Mouse (Mus musculus) right cerebral cortex, postnatal 36 days (tissue): ENCODE results near the gene Olfr102.
A peak's percentile ranks its signal among the peaks of the same experiment; 100 is the strongest.

Experiments
- DNase-seq, 2 experiments: peaks; one replicate each; pipeline ENCODE4 v3.0.0; 2022; ENCODE audit warnings: low spot score in 2 of 2, mixed read lengths in 1 of 2

Gene Olfr102

GRCm38 (mm10) chr17:37316954-37317353 is at the start of gene Olfr102:
Olfr102 (minus strand) TSS chr17:37317054.
- no peak for DNase-seq

- DNase-seq, result no peak
Measured at GRCm38 (mm10) chr17:37359282-37359681, 42.4 kb upstream of the Olfr102 start, which contains the start of gene Olfr104-ps. Olfr104-ps (plus strand) TSS chr17:37359582.

GRCm38 (mm10) chr17:37339598-37339997 is 22.7 kb upstream of the Olfr102 start, which contains the start of gene Olfr103:
Olfr103 (minus strand) TSS chr17:37339698.
- no peak for DNase-seq

- DNase-seq, result no peak
Measured at GRCm38 (mm10) chr17:37310146-37310699, 6.6 kb downstream of the Olfr102 start.

- DNase-seq, result no peak
Measured at GRCm38 (mm10) chr17:37308483-37308882, 8.4 kb downstream of the Olfr102 start.

- no peak for DNase-seq
Measured at GRCm38 (mm10) chr17:37304213-37304612, 12.6 kb downstream of the Olfr102 start, which contains the start of gene Olfr101. Olfr101 (minus strand) TSS chr17:37304313.

GRCm38 (mm10) chr17:37283360-37283759 is 33.5 kb downstream of the Olfr102 start, which contains the start of gene Olfr99:
Olfr99 (minus strand) TSS chr17:37283460.
- DNase-seq, result no peak

GRCm38 (mm10) chr17:37280331-37280730 is 36.5 kb downstream of the Olfr102 start:
- no peak for DNase-seq

GRCm38 (mm10) chr17:37276573-37276972 is 40.3 kb downstream of the Olfr102 start:
- no peak for DNase-seq

- DNase-seq, result no peak
Measured at GRCm38 (mm10) chr17:37275626-37276248, 41.1 kb downstream of the Olfr102 start.

- DNase-seq, result no peak
Measured at GRCm38 (mm10) chr17:37270702-37271092, 46.2 kb downstream of the Olfr102 start.

- DNase-seq, result peak; percentile 78 to 86
Measured at GRCm38 (mm10) chr17:37270058-37270701, 46.7 kb downstream of the Olfr102 start, which contains the start of gene H2-M3. H2-M3 (plus strand) TSS chr17:37270220.

- no peak for DNase-seq
Measured at GRCm38 (mm10) chr17:37263626-37264025, 53.2 kb downstream of the Olfr102 start, which contains the start of gene Olfr98. Olfr98 (minus strand) TSS chr17:37263749.
